Mouse (Mus musculus): Measurements from ENCODE around the gene Gpr146.
"Not testable (repeated sequence)": the region's sequence is repeated elsewhere in the genome, so short reads cannot be mapped to it uniquely, and the experiment has no call there.

Gene Gpr146

DNA sequence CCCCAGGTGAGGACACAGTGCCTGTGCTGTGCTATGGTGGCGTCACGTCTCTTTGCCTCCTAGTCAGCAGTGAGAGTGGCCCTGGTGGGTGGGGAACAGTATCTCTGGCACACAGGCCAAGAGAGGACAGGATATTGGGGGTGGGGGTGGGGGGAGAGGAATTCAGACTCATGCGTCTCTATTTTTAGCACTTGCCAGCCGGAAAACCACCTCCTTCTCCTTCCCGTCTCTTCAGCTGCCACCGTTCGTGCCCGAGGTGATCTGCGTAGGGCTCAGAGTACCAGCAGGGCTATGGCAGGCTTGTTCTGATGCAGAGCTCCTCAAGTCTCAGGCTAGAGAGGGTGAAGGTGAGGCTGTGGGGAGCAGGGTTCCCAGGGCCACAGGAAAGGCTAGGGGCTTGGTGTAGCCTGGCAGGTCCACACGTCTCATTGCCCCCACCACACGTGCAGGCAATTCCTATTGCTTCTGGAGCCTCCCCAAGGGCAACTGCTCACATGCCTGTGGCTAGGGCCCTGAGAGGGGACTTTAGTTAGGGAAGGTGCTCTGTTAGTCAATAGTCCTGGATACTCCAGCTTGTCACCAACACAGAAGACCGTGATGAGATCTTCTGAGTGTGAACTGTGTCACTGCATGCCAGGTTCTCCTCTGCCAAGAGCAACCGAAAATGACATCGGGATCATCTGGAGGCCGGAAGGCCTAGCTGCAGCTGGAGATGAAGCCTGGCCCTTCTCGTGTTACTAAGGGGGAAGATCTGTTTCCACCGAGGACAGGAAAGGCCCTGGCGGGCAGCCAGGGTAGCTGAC is at the start of gene Gpr146:
TSS of gene Gpr146 (plus strand) at position 230 of the 803 bp plus-strand sequence.
- DNase-seq (ENCODE audit: low spot score in 2 of 2): no peak

DNA sequence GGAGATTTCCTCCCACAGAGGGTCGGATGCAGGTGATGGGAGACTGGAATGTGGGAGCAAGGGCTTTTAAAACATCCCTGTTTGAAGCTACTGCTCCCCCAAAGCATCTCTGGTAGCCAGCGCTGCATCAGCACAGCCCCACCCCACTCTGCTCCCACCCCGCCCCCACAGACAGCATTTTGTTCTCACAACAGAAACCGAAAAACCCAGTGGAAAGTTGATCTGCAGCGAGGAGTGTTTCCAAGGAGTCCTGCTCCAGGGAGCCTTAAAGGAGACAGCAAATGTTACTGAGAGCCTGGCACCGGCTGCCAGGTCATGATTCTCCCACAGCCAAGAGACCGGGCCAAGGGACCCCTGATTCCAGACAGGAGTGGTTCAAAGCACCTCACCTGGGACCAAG is 46.7 kb upstream of the Gpr146 start:
- peak; percentile 13 to 40 for DNase-seq (ENCODE audit: low spot score in 2 of 2)

DNA sequence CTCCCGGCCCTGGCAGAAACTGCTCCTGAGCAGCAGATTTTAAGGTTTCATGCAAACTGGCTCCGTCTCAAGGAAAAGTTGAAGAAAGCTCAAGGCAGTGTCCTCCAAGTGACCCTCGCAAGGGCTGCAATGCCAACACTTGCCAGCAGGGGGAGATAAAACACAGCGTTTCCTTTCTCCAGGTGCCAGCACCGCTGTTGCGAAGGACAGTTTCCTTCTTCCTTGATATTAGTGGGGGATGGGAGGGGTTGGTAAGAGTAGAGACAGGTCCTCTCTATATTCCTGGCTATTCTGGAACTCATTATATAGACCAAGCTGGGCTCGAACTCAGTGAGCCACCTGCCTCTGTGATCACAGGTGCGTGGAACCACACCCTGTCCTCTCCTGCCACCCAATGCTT is 45.8 kb upstream of the Gpr146 start:
- peak; percentile 80 to 81 for DNase-seq (ENCODE audit: low spot score in 2 of 2)

DNA sequence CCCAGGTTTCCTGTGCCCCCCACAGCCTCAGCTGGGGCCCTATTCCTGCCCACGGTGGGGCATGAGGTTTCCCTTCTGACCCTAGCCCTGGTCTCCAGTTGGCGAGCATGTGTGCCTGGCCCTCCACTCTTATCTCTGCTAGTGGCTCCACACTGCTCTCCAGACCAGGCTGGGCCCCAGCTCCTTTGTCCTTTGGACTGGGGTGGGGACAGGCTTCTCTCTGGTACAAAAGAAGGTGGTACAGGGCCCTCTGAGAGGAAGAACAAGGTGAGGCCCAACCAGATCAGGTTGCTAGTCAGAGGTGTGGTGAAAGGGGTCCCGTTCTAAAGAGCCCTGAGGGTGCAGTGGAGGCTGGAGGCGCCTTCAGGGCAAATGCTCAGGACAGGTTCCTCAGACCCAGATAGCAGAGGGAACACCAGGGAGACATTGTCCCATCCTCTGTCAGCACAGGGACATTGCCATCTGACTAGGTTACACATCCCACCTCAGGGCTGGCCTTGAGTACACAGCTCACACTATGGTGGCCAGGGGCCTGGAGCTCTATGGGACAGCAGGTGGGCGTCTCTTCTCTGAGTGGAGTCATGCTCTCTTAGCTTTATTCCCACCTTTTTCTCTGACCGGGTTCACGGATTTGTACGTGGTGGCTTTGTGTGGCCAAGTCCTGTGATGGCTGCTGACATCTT is 44.8 kb upstream of the Gpr146 start:
- DNase-seq (ENCODE audit: low spot score in 2 of 2): no peak

DNA sequence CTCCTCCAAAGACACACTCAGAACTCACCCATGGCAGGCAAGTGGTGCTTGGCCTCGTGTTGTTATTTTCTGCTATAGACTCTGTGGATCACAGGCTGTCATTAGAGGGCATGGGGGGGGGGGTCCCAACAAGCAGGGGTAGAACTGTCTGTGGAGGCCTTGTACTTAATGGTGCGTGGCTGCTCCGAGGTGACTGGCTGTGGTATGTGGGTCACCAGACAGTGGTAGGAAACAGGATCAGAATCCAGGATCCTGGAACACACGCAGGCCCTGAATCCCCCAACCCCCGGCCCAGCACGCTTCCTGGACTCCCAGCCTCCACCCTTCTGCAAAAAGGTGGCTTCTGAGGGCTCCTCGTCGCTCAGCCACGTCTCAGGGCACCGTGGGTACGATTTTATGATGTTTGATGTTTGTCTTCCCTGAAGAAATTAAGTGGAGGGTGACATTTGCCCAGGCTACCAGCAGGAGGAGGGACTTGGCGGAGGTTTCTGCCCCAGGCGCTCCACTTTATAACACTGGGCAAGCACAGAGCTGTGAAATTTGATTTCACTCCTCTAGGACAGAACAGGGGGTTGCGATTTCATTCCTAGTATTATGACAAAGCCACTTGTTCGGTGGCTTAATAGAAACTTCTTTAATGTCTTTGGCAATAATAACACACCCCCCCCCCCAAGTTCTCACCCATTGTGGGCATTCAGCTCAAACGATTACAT is 44.0 kb upstream of the Gpr146 start:
- DNase-seq (ENCODE audit: low spot score in 2 of 2): no peak

DNA sequence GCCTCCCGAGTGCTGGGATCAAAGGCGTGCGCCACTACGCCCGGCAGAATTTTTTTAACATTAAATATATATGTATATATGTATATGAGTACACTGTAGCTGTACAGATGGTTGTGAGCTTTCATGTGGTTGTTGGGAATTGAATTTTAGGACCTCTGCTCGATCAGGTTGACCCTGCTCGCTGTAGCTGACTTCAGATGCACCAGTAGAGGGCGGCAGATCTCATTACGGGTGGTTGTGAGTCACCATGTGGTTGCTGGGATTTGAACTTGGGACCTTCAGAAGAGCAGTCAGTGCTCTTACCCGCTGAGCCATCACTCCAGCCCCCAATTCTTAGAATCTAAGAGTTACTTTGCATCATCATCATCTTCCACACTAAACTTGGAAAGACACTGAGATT is 43.1 kb upstream of the Gpr146 start:
- not testable (repeated sequence) for DNase-seq (ENCODE audit: low spot score in 2 of 2)

DNA sequence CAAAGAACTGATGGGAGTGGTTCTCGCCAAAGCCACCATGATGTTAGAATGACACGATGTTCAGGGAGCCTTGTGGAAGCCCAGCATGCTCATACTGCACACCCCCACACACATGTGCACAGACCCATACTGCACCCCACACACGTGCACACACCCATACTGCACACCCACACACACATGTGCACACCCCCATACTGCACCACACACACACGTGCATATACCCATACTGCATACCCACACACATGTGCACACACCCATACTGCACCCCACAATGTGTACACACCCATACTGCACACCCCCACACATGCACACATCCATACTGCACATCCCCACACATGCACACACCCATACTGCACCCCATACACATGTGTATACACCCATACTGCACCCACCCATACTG is 41.9 kb upstream of the Gpr146 start:
- DNase-seq (ENCODE audit: low spot score in 2 of 2): no peak

DNA sequence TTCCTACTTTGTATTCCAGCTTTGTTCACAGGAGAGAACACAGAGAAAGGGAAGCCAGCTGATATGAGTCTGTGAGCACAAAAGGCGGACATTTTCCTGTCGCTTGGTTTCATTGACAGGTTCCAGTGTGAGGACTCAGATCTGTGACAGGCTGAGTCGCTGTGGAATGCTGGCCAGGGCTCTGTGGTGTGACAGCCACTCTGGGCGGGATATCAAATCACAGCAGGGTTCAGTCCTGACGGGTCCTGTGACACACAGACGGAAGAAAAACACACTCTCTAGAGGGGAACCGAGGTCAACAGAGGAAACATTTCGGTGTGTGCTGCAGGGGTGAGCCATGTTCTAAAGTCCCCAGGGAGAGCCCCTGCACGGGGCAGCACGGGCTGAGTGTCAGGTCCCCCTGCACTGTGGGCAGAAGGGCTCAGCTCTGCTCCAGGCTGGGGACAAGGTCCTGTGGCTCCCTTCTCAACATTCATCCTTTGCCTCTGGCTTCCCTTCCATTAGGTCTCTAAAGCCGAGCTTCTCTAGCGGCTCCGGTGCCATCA is 39.6 kb upstream of the Gpr146 start:
- no peak for DNase-seq (ENCODE audit: low spot score in 2 of 2)

DNA sequence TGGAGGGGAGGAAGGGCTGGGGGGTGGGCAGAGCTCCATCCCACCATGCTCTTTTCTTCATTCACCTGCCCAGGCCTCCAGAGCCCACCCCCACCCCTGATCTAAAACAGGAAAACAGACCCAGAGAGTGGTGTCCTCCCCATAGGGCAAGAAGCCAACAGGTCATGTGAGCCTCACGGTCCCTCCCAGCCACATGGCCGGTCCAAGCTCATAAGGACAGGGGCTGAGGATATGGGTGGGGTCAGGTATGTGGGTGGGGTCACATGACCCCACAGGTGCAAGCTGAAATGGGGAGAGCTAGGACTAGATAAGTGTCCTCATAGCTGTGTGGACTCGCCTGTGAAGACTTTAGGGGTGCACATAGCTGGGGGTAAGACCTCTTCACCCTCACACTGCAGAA is 39.1 kb upstream of the Gpr146 start:
- DNase-seq (ENCODE audit: low spot score in 2 of 2): no peak

DNA sequence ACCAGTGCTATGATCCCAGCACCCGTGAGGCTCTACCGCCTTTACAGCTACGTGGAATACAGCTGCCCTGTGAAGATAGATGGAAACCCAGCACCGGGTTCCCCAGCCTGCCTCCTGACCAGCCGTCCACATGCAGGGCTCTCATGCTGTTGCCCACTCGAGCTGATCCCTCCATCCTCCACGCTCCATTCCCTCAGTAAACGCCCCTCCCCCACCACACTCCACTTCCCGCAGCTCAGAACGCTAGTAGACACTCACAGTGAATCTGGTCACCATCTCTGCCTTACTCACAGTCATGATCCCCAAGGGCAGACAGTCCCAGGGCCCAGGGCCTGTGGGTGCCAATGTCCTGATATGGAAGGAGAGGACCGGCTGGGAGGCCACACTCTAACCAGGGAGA is 38.6 kb upstream of the Gpr146 start:
- DNase-seq (ENCODE audit: low spot score in 2 of 2): no peak

DNA sequence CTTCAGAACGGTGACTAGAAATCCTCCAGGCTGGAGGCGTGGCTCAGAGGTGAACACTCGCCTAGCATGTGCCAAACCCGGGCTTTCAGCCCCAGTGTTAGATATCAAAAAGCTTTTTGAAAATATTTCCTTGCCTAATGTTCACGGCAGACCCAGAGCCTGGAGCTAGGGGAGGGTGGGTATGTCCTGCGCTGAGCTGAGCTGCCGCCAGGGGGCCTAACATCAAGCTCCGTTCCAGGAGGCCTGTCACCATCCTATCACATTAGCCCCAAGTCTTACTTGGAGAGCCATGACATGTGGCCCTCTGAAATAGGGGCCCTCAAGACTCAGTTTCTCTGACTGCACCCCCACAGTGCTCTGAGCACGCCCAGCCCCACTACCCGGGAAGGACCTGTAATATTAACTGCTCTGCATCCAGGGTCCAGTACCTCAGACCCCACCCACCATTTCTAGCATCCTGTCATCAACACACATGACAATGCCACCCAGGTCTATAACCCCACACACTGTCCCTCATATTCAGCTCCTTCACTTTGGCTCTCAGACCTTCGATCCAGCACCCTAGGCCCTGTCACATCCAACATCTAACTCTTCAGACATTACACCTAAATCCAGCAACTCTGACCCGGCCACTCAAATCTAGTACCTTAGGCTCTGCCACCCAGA is 33.3 kb upstream of the Gpr146 start:
- peak; percentile 70 to 82 for DNase-seq (ENCODE audit: low spot score in 2 of 2)

DNA sequence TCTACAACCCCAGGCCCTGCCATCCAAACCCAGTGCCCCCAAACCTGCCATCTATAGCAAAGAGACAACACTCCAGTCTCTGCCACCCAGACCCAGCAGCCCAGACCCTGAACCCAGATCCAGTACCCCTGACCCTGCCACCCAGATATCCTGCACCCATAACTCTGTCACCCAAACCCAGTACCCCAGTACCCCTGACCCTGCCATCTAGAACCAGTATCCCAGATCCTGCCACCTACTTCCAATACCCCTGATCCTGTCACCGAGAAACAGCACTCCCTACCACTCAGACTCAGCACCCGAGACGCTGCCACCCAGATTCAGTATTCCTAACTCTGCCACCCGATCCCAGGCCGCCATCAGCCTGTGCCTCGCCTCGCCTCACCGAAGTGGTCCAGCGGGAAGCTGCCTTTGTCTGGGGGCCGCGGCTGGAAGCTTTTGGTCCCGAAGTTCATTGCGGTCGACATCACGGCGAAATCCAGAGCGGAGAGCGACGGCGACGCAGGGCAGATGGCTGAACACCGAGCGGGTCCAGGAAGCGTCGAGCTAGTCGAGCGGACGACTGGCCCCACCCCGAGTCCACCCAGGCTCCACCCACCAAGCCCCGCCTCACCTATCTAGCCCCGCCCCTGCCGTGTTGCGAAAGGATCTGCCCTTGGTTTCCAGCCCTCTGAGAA is 32.7 kb upstream of the Gpr146 start:
- DNase-seq (ENCODE audit: low spot score in 2 of 2): peak; percentile 91 to 92

DNA sequence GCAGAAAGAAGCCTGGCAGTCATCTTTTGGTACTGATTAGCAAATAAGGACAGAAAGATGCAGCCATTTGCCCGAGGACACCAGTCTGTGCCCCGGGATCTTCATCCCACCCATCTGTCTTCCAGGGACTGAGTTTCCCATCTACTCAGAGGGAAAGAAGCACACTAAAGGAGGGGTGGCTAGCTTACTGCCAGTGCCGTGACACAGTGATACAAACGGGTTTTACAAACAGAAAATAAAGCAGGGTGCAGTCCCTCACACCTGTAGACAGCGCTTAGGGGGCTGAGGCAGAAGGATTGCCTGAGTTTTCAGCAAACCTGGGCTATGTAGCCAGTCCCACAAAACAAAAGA is 32.2 kb upstream of the Gpr146 start:
- DNase-seq (ENCODE audit: low spot score in 2 of 2): no peak

DNA sequence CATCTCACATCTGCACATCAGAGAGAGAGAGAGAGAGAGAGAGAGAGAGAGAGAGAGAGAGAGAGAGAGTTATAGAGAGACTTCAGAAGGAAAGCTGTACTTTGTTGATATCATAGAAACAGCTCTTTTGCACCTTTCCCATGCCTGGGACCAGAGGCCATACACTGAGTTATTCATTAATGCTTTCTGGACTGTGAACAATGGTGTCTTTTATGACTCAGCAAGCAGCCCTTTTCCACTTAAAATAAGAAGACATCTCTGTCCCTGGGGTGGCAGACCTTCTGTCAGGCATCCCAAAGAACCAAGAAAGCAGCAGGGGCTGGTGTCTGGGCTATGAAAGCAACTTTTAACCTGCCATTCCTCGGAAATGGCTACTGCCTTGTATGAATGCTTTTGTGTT is 30.3 kb upstream of the Gpr146 start:
- DNase-seq (ENCODE audit: low spot score in 2 of 2): no peak

DNA sequence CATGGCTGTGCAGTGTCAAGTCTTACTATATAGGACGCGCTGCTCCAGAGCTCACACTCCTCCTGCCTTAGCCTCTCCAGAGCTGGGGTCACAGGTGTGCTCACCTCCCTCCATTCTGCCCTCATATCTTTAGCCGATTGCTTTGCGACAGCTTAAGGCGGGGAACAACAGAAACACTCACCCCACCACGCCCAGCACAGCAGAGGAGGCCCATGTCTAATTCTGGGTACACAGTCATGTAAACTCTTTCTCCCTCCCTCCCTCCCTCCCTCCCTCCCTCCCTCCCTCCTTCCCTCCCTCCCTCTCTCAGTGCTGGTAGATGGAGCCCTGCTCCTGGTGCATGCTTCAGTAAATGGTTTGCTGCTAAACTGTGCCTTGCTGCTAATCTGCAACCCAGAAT is 27.8 kb upstream of the Gpr146 start:
- no peak for DNase-seq (ENCODE audit: low spot score in 2 of 2)

DNA sequence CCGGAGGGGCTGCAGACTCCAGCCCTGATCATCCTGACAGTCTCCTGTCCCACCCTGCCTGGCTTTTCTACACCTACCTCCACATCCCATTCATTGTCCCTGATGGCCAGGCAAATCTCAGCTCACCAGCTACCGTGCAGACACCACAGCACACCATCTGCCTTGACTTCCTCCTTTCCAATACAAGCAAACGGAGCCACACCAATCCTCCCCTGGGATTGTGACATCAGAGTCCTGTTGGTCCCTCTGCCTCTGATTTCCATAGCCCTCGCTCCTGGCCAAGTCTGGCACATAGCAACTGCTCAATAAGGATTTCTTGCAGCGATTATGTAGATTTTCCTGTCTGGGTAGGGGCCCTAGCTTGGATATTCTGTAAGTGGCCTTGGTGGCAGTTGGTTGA is 26.4 kb upstream of the Gpr146 start, which contains the start of gene Cox19:
TSS of gene Cox19 (minus strand) at position 285 of the 400 bp plus-strand sequence.
- no peak for DNase-seq (ENCODE audit: low spot score in 2 of 2)

DNA sequence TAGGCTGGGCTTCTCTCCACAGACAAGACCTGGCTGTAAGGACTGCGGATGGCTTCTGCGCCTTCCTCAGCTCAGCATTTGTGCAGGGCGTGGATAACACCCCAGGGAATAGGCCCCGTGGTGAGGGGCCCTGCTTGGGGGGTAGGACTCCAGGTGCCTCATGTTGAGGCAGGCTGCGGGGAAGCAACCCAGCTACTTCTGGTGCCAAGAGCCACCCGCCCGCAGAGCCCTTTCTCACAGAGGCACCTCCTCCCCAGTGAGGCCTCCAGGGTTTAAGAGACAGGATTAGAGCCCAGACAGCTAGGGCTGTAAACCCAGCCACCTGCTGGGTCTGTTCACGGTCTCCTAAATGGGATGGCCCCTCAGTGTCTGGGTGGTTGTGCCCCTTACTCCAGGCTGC is 25.9 kb upstream of the Gpr146 start:
- DNase-seq (ENCODE audit: low spot score in 2 of 2): no peak

DNA sequence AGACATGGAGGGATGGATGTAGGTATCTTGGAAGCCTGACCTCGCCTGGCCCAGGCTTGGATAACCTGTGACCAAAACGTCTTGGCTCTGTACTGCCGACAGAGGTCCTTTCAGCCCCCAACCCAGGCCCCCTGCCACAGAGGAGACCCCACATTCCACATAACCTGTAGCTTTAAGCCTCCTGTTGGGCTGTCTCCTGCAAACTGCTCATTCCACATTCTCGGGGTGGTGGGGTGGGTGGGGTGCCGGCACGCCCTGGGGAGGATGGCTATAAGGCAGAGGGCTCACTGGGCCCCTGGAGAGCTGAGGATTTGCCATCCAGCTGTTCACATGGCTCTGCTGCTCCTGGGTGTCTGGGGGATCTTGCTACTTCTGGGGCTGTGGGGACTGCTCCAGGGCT is 25.2 kb upstream of the Gpr146 start, which contains the start of gene Cyp2w1:
TSS of gene Cyp2w1 (plus strand) at position 301 of the 400 bp plus-strand sequence.
- DNase-seq (ENCODE audit: low spot score in 2 of 2): no peak

DNA sequence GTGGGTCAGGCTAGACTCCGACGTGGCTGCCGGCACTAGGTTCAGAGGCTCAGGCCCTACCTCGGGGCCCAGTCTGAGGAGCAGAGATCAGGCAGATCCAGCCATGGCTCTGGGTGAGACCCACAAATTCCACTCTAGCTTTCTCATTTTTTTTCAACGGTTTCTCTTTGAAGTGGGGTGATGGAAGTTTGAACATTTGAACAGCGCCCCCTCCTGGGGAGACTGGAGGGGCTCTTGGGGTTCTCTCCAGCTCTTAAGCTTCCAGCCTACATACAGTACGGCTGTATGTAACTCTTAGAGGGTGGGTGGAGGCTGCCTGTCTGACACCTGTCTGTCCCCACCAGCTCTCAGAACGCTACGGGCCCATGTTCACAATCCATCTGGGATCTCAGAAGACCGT is 24.0 kb upstream of the Gpr146 start:
- no peak for DNase-seq (ENCODE audit: low spot score in 2 of 2)

DNA sequence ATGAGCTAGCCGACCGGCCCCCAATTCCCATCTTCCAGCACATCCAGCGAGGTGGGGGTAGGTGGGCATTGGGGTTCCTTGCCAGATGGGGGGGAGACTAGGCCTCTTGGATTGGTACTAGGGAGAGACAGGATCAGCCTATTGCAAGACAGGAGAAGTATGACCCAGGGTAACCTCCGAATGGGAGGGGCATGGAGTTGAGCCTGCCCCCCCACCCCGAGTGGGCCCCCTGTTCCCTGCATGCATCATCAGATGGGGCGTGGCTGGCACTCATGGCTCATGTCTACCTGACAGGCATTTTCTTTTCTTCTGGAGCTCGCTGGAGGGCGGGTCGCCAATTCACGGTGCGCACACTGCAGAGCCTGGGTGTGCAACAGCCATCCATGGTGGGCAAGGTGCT is 23.6 kb upstream of the Gpr146 start:
- no peak for DNase-seq (ENCODE audit: low spot score in 2 of 2)

DNA sequence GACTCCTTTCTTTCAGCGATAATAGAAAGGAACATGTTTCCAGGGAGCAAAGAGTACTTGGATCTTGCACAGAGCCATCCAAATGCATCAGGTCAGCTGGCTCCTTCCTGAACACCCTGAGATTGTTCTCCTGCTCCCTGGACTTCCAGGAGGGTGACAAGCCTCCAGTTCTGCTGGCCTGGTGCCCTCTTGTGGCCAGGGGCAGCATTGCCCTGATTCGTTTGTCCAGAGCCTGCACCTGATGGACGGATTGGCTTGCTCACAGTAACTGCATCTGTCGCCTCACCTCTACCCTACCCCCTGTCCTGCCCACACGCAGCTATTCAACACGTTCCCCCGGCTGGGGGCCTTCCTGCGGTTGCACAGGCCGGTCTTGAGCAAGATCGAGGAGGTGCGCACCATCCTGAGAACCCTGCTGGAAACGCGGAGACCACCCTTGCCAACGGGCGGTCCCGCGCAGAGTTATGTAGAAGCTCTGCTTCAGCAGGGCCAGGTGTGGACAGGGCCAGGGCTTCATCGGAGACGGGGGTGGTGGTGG is 22.2 kb upstream of the Gpr146 start:
- peak; percentile 85 to 87 for DNase-seq (ENCODE audit: low spot score in 2 of 2)
